Mouse (Mus musculus): ENCODE results near the gene Igf1r. TPM values are rescaled to one million over a fixed set of nuclear protein-coding genes. Genes with fewer than 3 reads are reported as not detected.

Gene Igf1r
- 25.3 and 37.0 TPM in 2 replicates for polyA plus RNA-seq (2012; rRNA removed)

GRCm38 (mm10) chr7:67952777-67953700 lies at the start of gene Igf1r:
Igf1r (plus strand) TSS chr7:67952827.

GRCm38 (mm10) chr7:68264028-68264453 lies 311.4 kb downstream of the Igf1r start, which contains the start of gene Pgpep1l:
Pgpep1l (minus strand) TSS chr7:68264233.

GRCm38 (mm10) chr7:68273515-68273914 lies 320.9 kb downstream of the Igf1r start, which contains the start of gene Fam169b:
Fam169b (plus strand) TSS chr7:68273839.

Other genes with a start within 250 kb of the Igf1r start
- 1.6 and 1.9 TPM in 2 replicates for gene Synm, start 193.1 kb upstream of the Igf1r start, polyA plus RNA-seq (2012; rRNA removed)